Mouse (Mus musculus): ENCODE measurements at regions not wholly inside any gene's neighbourhood (a gene's known extent, or its start where the extent isn't known, plus 50 kb on each side); places are given as distances from the start of the nearest gene placed in this dataset.

- H3K9me3 ChIP-seq: no peaks in the 10 kb centered on the region
- 89% methylated on average over 11 of the region's 11 CpGs for WGBS
- H3K4me3 ChIP-seq: no peak overlapping the region
- H3K4me2 ChIP-seq (replicated peaks): no peak overlapping the region
- H3K4me1 ChIP-seq: no peaks in the 10 kb centered on the region
- no peak overlapping the region for H3K27ac ChIP-seq
- no peak overlapping the region for H3K9ac ChIP-seq
- no peak for ATAC-seq (ENCODE audit: insufficient number of reproducible peaks, insufficient read depth, low FRiP score, low TSS enrichment)
- H3K36me3 ChIP-seq: no peaks in the 10 kb centered on the region
- no peaks in the 10 kb centered on the region for H3K27me3 ChIP-seq
Measured at GRCm38 (mm10) chr13:116243272-116243784, 66.2 kb downstream of the Isl1 start.

DNA sequence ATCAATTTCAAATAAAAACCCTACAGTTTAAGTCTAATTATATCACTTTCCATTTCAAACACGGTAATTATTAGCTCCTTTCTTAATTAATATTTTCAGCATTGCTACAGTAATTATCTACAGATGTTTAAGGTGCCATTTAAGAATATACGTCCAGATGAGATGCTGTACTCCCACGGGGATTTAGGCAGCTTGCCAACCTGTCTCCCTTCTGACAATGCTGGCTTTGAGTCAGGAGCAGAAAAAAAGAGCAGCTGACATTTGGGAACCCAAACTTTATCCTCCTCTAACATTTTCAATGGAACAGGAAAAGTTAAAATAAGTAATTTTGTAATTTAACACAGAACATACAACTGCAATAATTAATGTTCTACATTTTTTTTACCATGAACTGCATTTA lies 94.4 kb downstream of the Isl1 start:
- Histone ChIP-seq H3K27me3 (no peaks in the 10 kb centered on the region), H3K9me3 (no peaks in the 10 kb centered on the region), H3K27ac (no peak overlapping the region), H3K4me2 (replicated peaks) (no peak overlapping the region), H3K4me3 (no peak overlapping the region), H3K9ac (no peak overlapping the region), H3K4me1 (peaks cover 3% of the 10 kb centered on the region; the same call in 1 of the 2 replicates), H3K36me3 (no peaks in the 10 kb centered on the region)
- 26% methylated on average over 3 of the region's 3 CpGs for WGBS
- no peak for ATAC-seq (ENCODE audit: insufficient number of reproducible peaks, insufficient read depth, low FRiP score, low TSS enrichment)

DNA sequence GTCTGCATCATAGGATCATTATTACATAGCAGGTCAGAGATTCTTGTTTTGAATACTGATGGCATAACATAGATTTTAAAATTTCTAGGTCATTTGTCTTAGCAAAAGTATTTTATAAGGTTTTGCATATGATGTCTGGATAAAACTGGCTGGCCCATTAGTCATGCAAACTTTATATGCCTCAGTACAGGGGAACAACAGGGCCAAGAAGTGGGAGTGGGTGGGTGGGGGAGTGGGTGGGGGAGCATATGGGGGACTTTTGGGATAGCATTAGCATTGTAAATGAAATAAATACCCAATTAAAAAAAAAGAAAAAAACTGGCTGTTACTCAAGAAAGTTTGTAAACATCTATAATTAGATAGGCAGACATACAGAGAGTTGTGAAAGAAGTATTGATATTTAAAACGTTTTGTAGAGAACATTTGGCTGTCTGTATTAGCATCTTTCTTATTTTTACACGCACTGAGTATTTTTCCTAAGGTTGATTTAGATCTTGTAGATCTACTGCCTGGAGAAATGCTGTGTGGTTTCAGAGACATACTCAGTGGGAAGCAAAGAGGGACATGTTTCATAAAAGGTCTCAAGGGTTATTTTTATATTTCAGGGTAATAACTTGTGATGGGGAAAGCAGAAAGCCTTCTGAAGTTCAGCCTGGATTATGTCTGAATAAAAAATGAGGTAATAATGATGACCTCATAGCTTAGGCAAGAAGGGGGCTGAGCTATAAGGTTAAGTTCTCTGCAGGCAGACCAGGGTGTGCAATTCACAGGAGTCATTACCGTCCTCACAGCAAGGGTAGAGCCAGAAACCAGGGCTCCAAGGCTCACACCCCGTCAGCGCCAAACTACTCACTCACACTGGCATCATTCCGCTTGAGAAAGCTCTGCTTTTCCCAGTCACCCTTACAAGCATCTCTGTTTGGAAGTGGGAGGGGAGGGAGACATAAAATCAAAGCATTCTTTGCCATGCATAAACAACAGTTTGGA lies 95.4 kb downstream of the Isl1 start:
- no peak overlapping the region for H3K4me2 ChIP-seq (replicated peaks)
- H3K36me3 ChIP-seq: no peaks in the 10 kb centered on the region
- no peak for ATAC-seq (ENCODE audit: insufficient number of reproducible peaks, insufficient read depth, low FRiP score, low TSS enrichment)
- no peak overlapping the region for H3K4me3 ChIP-seq
- peaks cover 3% of the 10 kb centered on the region; the same call in 1 of the 2 replicates for H3K4me1 ChIP-seq
- no peak overlapping the region for H3K9ac ChIP-seq
- WGBS: 48% methylated on average over 6 of the region's 6 CpGs
- no peaks in the 10 kb centered on the region for H3K9me3 ChIP-seq
- H3K27ac ChIP-seq: no peak overlapping the region
- no peaks in the 10 kb centered on the region for H3K27me3 ChIP-seq

DNA sequence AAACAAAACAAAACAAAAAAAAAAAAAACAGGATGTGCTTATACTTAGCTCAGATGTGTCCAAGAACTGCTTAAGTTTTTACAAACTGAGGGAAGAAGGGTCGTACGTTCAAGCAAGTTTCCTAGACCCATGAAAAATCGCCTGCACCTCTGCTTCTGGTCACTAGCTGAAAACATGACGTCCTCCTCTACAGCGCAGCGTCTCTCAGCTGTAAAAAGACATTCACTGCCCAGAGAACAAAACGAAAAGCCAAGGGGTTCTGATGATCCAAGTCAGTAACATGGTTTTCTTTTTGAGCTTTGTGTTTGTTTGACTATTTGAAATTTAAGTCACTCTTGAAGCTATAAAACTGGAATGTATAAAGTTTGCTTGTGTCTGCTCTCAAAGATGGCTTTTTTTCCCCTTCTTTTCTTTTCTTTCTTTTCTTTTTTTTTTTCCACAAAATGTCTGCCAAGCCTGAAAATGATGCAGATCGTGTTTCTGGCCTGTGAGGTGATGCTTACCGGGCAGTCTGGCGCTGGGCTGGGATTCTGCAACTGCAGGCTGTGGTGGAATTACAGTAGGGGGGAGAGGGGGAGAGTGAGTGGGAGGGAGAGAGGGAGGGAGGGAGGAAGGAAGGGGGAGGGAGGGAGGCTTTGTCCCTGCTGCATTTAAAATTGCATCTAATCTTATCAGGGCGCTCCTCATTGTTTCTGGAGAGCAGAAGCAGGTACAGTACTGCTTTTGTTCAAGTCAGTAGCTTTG lies 108.1 kb downstream of the Isl1 start:
- peak overlapping the region; percentile 20; the same call in 1 of the 2 replicates for H3K4me3 ChIP-seq
- H3K4me1 ChIP-seq: no peaks in the 10 kb centered on the region
- H3K27me3 ChIP-seq: no peaks in the 10 kb centered on the region
- no peak overlapping the region for H3K9ac ChIP-seq
- H3K27ac ChIP-seq: peak overlapping the region; percentile 74
- ATAC-seq (ENCODE audit: insufficient number of reproducible peaks, insufficient read depth, low FRiP score, low TSS enrichment): peak; percentile 94
- 1% methylated on average over 11 of the region's 11 CpGs for WGBS
- no peaks in the 10 kb centered on the region for H3K9me3 ChIP-seq
- peak overlapping the region; percentile 46 for H3K4me2 ChIP-seq (replicated peaks)
- H3K36me3 ChIP-seq: no peaks in the 10 kb centered on the region

- Histone ChIP-seq H3K36me3 (no peaks in the 10 kb centered on the region), H3K27me3 (no peaks in the 10 kb centered on the region), H3K9me3 (no peaks in the 10 kb centered on the region), H3K4me1 (no peaks in the 10 kb centered on the region), H3K4me2 (replicated peaks) (no peak overlapping the region), H3K9ac (no peak overlapping the region), H3K27ac (no peak overlapping the region), H3K4me3 (no peak overlapping the region)
- WGBS: 61% methylated on average over 7 of the region's 7 CpGs
- no peak for ATAC-seq (ENCODE audit: insufficient number of reproducible peaks, insufficient read depth, low FRiP score, low TSS enrichment)
Measured at GRCm38 (mm10) chr13:116187059-116187458, 122.4 kb downstream of the Isl1 start.

GRCm38 (mm10) chr13:116177781-116178180 lies 131.7 kb downstream of the Isl1 start:
- Histone ChIP-seq H3K36me3 (no peaks in the 10 kb centered on the region), H3K27ac (no peak overlapping the region), H3K4me3 (no peak overlapping the region), H3K4me1 (no peaks in the 10 kb centered on the region), H3K4me2 (replicated peaks) (no peak overlapping the region), H3K27me3 (no peaks in the 10 kb centered on the region), H3K9me3 (no peaks in the 10 kb centered on the region), H3K9ac (no peak overlapping the region)
- 41% methylated on average over 3 of the region's 3 CpGs for WGBS
- no peak for ATAC-seq (ENCODE audit: insufficient number of reproducible peaks, insufficient read depth, low FRiP score, low TSS enrichment)

DNA sequence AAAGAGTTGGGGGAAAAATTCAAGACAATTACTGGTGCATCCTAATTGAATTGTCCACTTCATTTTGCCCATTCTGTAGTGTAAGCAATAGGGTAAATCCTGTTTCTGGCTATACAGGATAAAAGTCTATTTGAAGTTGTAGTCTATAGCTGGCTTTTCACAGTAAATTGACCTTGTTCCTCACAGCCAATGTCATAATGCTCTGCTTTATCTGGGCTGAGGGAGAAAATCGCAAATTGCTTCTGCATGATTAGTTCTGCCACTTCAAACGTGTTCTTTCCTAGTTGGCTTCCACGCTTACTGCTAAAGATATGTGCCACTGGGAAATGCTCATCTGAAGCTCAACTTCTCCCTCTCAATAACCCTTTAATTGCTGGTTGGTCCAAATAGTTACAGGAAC lies 134.5 kb downstream of the Isl1 start:
- Histone ChIP-seq H3K9ac (no peak overlapping the region), H3K9me3 (no peaks in the 10 kb centered on the region), H3K4me2 (replicated peaks) (no peak overlapping the region), H3K27ac (no peak overlapping the region), H3K36me3 (no peaks in the 10 kb centered on the region), H3K27me3 (no peaks in the 10 kb centered on the region), H3K4me3 (no peak overlapping the region), H3K4me1 (no peaks in the 10 kb centered on the region)
- WGBS: 11% methylated on average over 3 of the region's 3 CpGs
- no peak for ATAC-seq (ENCODE audit: insufficient number of reproducible peaks, insufficient read depth, low FRiP score, low TSS enrichment)

GRCm38 (mm10) chr13:116173866-116174265 lies 135.6 kb downstream of the Isl1 start:
- Histone ChIP-seq H3K36me3 (no peaks in the 10 kb centered on the region), H3K9ac (no peak overlapping the region), H3K27ac (no peak overlapping the region), H3K4me3 (no peak overlapping the region), H3K9me3 (no peaks in the 10 kb centered on the region), H3K27me3 (no peaks in the 10 kb centered on the region), H3K4me1 (no peaks in the 10 kb centered on the region), H3K4me2 (replicated peaks) (no peak overlapping the region)
- 55% methylated on average over 2 of the region's 2 CpGs for WGBS
- no peak for ATAC-seq (ENCODE audit: insufficient number of reproducible peaks, insufficient read depth, low FRiP score, low TSS enrichment)

DNA sequence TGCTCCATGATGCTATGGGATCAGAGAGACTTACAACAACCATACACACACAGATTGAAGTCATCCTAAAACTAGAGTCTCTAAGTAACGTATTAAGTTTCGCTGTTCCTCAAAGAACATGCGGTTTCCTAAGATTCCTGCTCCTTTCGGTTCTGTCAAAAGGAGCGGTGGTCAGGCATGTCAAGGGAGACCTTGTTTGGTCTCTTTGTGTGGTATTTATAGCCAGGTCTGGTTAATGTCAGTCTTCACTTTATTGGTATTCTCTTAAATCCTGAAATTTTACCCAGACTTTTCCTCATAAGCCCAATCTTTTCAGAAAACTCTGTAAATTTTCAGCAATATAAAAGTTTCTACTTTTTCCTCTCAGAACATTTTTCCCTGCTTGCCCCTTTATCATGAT lies 166.5 kb downstream of the Isl1 start:
- H3K27ac ChIP-seq: no peak overlapping the region
- H3K36me3 ChIP-seq: no peaks in the 10 kb centered on the region
- ATAC-seq (ENCODE audit: insufficient number of reproducible peaks, insufficient read depth, low FRiP score, low TSS enrichment): no peak
- no peaks in the 10 kb centered on the region for H3K4me1 ChIP-seq
- no peak overlapping the region for H3K4me3 ChIP-seq
- no peaks in the 10 kb centered on the region for H3K27me3 ChIP-seq
- no peak overlapping the region for H3K4me2 ChIP-seq (replicated peaks)
- no peaks in the 10 kb centered on the region for H3K9me3 ChIP-seq
- H3K9ac ChIP-seq: no peak overlapping the region
- WGBS: 46% methylated on average over 5 of the region's 5 CpGs

- no peak for ATAC-seq (ENCODE audit: insufficient number of reproducible peaks, insufficient read depth, low FRiP score, low TSS enrichment)
- H3K9ac ChIP-seq: no peak overlapping the region
- H3K4me2 ChIP-seq (replicated peaks): no peak overlapping the region
- no peaks in the 10 kb centered on the region for H3K4me1 ChIP-seq
- H3K27ac ChIP-seq: no peak overlapping the region
- no peaks in the 10 kb centered on the region for H3K9me3 ChIP-seq
- no peaks in the 10 kb centered on the region for H3K27me3 ChIP-seq
- WGBS: 89% methylated on average over 1 of the region's 1 CpGs
- H3K36me3 ChIP-seq: no peaks in the 10 kb centered on the region
- no peak overlapping the region for H3K4me3 ChIP-seq
Measured at GRCm38 (mm10) chr13:116118664-116119063, 190.8 kb downstream of the Isl1 start.

DNA sequence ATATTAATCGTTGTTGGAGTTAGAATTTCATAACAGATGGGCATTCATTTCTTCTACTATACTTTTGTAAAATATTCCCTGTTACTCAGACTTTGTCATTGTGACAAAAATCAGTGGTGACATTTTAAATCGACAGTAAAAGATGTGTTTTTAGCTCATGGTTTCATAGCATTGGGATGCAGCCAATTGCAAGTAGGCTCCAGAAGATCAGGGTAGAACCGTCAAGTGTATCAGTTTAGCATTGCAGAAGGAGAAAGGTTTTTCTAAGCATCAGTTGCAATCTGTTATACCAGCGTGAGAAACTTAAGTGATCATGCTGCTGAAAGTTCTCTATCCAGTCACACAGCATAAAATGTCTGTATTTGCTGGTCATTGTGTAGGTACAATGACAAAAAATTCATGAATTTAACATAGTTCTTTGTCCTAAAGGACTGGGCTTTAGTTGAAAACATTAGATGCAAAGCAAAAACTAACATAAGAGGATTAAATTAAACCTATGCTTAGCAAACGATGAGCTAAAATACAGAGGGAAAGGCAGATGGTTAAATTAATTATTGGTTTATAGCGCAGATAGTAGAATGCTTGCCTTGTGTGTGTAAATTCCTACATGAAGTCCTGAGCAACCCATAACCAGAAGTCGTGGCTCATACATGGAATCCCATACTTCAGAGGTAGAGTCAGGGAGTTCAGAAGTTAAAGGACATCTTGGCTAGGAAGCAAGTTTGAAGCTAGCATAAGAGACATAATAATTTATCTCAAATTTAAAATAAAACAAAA lies 198.3 kb downstream of the Isl1 start:
- 77% methylated on average over 7 of the region's 7 CpGs for WGBS
- Histone ChIP-seq H3K4me2 (replicated peaks) (no peak overlapping the region), H3K36me3 (no peaks in the 10 kb centered on the region)

More for the DNA sequence above, 198.3 kb downstream of the Isl1 start:
- Histone ChIP-seq H3K9ac (no peak overlapping the region), H3K27me3 (no peaks in the 10 kb centered on the region), H3K27ac (no peak overlapping the region), H3K4me1 (no peaks in the 10 kb centered on the region), H3K4me3 (no peak overlapping the region), H3K9me3 (no peaks in the 10 kb centered on the region)
- ATAC-seq (ENCODE audit: insufficient number of reproducible peaks, insufficient read depth, low FRiP score, low TSS enrichment): no peak
